Mouse (Mus musculus) brain, embryonic 14.5 days (tissue): ENCODE results near the gene Magi2.

ENCODE experiments used
- CTCF ChIP-seq: fragments of 200-500 bp; IDR thresholded peaks from 2 replicates; pipeline ENCODE4 v1.5.1; 2012; ENCODE audit warnings: inconsistent platforms, mild to moderate bottlenecking, moderate library complexity, borderline replicate concordance; ENCODE audit not compliant: insufficient read depth, insufficient read length; ENCODE audit errors: extremely low read depth
- POLR2A ChIP-seq: fragments of 200-500 bp; IDR thresholded peaks from 2 replicates; pipeline ENCODE4 v1.6.1; 2012; ENCODE audit warnings: mild to moderate bottlenecking, inconsistent platforms, borderline replicate concordance; ENCODE audit not compliant: poor library complexity, insufficient read depth, insufficient read length, severe bottlenecking; ENCODE audit errors: extremely low read depth

GRCm38 (mm10) chr5:20748142-20748541 lies 1521.3 kb downstream of the Magi2 start:
- TF ChIP-seq CTCF = no peak
- TF ChIP-seq POLR2A = no peak
